Mouse (Mus musculus) naive thymus-derived CD4-positive, alpha-beta T cell, adult 2 months (primary cell): Measurements from ENCODE around the gene Elob.

Experiments used
- DNase-seq: peaks from one replicate; pipeline ENCODE4 v3.0.0-alpha.2; 2011; ENCODE audit warnings: low read depth

Elob gene

DNA sequence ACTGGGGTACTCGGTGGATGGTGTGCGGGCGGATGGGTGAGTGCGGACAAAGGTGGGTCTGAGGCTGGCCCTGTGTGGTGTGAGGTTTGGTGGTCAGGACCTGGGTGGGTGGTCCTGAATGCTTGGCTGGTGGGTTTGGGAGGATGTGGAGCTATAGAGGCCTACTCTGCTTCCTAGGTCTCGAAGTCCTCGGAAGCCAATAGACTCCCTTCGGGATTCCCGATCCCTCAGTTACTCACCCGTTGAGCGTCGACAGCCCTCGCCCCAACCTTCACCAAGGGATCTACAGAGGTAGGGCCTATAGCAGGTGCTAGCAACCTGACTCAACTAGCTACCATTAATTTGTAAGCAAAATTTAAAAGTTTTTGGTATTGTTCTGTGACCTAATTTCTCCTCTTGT, 5.3 kb downstream of the Elob start:
- no peak for DNase-seq

DNA sequence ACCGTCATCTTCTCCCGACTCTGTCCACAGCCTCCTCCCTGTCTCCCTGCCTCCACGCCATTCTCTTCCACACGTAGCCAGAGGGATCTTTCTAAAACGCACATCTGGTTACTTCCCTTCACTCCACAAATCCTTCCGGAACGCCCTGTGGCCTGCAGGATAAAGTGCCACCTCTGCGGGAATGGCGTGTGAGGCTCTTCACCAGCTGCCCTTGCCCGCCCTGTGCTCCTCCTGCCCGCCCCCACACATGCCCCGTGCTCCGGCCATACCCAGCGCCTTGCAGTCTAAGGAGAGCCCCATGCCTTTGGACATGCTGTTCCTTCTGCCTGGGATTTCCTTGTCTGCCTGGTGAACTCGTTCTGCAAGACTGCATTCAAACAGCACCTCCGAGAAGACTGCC, 5.9 kb downstream of the Elob start:
- no peak for DNase-seq

DNA sequence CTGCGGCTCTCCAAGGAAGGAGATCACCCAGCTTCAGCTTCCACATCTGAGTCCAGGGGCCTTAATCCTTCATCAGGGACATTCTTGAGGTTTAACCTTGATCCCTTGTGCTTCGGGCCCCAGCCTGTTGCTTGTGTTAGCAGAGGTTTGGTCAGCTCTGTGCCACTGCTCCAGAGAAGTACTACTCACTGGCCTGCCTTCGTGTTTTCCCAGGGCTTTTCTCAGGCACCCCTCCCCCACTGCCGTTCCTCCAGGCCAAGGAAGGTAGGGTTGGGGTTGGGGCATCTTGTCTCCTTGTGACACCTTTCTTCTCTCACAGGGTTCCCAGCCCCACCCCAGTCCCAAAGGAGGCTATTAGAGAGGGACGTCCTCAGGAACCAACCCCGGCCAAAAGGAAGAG, 6.8 kb downstream of the Elob start:
- DNase-seq, result no peak

- no peak for DNase-seq
Measured at GRCm38 (mm10) chr17:23820731-23821130, 8.2 kb downstream of the Elob start.

GRCm38 (mm10) chr17:23819235-23819634, 9.7 kb downstream of the Elob start:
- no peak for DNase-seq

DNA sequence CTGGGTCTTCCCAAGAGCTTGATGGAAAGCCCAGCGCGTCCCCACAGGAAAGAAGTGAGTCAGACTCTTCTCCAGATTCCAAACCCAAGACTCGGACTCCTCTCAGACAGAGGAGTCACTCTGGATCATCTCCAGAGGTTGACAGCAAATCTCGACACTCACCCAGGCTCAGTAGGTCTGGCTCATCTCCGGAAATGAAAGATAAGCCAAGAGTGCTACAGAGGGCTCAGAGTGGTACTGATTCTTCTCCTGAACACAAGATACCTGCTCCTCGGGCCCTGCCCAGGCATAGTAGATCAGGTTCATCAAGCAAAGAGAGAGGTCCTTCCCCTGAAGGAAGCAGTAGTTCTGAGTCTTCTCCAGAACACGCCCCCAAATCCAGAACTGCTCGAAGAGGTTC, 10.4 kb downstream of the Elob start:
- DNase-seq, result no peak

GRCm38 (mm10) chr17:23815641-23816040, 13.3 kb downstream of the Elob start:
- no peak for DNase-seq

- no peak for DNase-seq
Measured at GRCm38 (mm10) chr17:23807918-23808317, 21.0 kb downstream of the Elob start.

DNA sequence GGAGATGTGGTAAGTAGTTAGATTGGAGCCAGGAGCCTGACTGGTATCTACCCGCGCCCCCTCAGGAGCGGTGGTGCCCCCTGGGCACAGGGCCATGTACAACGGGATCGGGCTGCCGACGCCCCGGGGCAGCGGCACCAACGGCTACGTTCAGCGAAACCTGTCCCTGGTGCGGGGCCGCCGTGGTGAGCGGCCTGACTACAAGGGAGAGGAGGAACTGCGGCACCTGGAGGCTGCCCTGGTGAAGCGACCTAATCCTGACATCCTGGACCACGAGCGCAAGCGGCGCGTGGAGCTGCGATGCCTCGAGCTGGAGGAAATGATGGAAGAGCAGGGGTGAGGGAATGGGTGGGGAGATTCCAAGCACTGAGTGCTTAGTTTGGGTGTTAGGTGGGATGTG, 22.1 kb downstream of the Elob start:
- DNase-seq, result peak; percentile 56

DNA sequence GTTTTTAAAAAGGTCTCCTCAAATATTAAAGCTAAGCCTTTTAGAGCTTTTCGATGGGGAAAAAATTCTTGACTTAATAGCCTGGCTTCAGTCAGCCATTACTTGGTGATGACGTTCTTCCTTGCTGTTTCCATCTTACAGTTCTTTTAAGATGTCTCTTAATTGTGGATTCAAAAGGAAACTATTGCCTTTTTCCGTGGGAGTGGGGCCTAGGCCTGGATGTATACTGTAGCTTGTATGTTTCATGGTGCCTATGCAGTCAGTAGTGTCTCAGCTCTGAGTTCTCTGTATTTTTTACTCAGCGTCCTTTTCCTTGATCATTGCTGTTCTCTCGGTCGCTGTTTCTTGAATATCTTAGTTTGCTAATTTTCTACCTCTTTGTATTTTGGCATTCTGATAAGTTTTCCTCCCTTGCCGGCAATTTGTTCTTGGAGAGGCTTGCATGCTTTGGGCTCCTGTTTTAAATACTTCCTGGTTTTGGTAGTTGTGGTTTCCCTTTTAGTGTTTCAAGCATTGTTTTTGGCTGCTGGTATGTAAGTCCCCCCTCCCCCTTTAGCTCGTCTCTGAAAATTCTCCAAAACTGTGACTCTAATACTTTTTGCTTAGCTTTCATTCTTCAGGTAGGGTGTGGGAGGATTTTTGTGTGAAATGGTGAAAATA, 24.4 kb downstream of the Elob start:
- DNase-seq, result peak; percentile 65

DNA sequence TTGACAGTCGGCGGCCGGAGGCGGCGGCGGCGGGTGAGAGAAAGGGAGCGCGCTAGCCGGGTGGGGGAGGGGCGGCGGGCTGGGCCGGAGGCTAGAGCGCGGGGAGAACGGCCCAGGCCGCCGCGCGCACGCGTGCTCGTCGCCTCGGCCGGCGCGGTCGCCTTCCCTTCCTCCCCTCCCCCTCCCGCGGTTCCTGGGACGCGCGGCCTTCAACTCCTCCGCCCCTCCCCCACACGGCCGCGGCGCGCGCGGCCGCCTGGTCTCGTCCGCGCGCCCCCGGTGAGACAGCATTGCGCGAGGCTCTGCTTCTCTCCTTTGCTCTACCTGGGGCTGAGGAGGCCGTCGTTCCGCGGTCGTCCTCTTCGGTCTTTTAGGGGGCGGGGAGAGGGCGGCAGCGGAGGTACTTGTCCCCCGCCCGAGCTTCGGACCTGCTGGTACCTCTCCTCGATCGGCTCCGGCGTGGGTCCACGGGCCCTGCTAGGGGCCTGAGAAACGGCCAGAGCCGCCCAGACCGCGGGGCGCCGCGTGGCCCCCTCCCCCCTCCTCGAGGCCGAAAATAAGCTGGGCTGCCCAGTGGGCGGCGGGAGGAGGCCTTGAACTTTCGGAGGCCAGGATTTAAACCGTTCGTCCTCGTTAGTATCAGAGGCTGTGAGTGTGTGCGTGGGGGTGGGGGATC, 25.4 kb downstream of the Elob start:
- peak; percentile 84 for DNase-seq

GRCm38 (mm10) chr17:23802746-23803365, 26.1 kb downstream of the Elob start:
- peak; percentile 99 for DNase-seq

DNA sequence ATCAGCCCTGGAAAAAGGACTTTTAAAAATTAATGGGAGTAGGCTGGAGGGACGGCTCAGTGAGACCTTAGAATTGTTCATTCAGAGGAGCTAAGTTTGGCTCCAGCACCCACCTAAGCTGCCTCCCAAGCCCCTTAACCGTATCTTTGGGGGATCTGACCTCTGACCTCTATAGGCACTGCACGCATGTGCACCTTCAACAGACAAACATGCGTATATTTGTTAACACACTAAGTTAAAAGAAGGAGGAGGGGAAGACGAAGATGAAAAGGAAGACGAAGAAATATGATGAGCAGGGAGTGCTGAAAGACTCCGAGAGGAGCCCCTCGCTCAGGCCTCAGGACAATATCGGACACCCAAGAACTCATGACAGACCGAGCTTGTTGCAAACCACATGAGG, 27.3 kb downstream of the Elob start:
- no peak for DNase-seq

GRCm38 (mm10) chr17:23797316-23797715, 31.6 kb downstream of the Elob start:
- peak; percentile 67 for DNase-seq

DNA sequence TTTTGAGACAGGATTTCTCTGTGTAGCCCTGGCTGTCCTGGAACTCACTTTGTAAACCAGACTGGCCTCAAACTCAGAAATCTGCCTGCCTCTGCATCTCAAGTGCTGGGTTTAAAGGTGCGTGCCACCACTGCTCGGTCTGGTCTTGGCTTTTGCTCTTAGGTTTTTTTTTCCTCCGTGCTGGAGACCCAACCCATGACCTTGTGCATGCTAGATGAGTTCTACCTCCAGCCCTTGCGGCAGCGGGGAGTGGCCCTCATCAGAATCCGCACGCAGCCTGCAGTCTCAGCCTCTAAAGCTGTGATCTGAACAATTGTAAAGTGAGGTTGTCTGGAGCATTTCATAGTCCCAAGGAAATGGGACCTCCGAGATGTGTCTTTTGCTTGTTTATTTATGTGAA, 33.6 kb downstream of the Elob start:
- DNase-seq, result no peak

DNA sequence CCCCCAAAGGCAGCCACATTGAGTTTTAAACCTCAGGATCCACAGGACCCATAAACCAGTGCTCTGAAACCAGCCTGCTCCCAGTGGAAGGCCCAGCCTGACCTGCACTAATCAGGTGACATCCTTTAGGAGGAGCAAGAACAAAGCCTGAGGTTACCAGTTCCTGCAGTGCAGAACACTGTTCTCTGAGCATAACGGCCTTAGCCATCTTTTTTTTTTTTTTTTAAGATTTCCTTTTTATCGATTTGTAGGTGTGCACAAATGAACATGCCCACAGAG, 37.9 kb downstream of the Elob start:
- no peak for DNase-seq

- peak; percentile 65 for DNase-seq
Measured at GRCm38 (mm10) chr17:23790269-23791078, 38.5 kb downstream of the Elob start, which contains the start of gene Srrm2. Srrm2 (plus strand) TSS chr17:23790532.

DNA sequence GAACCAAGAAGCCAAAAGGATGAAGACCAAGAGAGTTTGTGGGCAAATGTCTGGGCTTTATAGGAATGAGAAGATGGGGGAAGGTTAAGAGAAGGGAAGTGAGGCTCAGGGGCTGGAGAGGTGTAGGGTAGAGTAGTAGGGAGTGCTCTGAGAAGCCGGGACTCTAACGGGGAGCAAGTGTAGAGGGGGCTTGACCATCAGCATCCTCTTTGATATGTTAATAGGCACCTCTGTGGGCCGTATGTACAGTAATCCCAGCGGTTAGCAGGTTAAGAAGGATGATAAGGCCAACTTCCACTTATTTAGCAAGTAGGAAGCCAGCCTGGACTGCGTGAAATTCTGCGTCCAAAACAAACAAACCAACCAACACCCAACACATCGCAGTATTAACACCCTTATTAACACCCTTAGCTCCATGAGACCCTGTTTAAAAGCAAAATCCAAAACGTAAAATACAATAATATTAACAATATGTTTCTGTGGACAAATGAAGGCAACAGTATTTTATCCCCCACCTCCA, 39.1 kb downstream of the Elob start:
- DNase-seq, result peak; percentile 22

DNA sequence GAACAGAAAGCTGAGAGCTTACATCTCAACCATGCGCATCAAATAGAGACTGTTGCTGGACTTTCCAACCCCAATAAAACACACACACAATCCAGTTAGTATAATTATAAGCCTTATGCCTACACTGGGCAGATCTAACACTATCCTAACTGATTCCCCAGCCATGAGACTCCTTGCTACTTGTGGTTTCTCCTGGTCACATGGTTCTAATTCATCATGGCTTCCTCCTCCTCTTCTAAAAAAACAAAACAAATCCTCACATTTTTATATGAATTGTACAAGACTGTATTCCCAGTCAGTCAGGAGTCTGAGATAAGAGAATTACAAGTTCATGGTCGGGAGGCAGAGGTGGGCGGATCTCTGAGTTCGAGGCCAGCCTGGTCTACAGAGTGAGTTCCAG, 40.0 kb downstream of the Elob start:
- no peak for DNase-seq

DNA sequence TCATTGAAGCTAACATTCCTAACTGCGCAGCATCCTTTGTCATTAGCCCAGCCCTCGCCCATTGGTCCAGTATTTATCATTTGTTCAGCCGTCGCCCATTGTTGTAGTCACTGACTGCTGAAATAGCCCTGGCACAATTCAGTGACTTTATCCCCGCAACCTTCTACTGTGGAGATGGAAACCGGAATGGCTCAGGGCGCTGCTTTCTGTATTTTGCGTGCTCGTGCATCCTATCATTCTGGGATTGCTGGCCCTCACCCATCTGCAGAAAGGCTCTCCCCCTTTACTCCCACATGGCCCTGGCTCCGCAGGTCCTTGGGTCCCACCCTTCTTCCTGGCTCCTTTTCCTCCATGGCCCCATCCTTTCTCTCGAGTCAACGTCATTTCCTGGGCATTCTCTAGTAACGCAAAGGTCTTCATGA, 42.4 kb downstream of the Elob start:
- DNase-seq, result no peak

- DNase-seq, result peak; percentile 80
Measured at GRCm38 (mm10) chr17:23785561-23786471, 43.1 kb downstream of the Elob start, which contains the start of gene Flywch2. Flywch2 (minus strand) TSS chr17:23786081.
